9 mouse cellular contexts compared by ENCODE assay signal in the genomic region with DNA sequence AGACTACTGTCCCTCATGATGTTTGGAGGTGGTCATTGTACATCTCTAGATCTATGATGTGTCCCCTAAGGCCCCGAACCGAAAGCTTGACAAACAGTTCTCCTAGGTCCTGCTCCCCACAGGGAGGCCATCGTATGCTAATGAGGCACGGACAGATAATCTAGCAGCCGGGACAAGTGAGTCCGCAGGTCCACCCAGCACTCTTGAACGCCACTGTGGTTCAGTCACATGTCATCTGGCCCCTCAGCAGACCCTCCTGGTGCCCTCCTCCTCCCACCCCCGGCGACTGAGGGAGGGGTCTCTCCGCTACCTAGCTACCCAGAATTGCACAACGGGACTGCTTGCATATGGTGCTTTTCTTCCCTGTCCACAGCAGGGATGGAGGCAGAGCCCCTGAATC. TPM values are rescaled to one million over a fixed set of nuclear protein-coding genes. Genes with fewer than 3 reads are reported as not detected.
DNase-seq lines count a peak whose midpoint lies in the region; ATAC-seq lines count a peak whose summit lies in the region.
"Had no signal": no experiment of that assay in that cellular context is flagged by ENCODE, and none has a peak within 500 bp of the region (broad histone marks: within the 10 kb centered on the region; RNA-seq: fewer than 3 reads in every experiment).

No protein-coding gene starts in this region.

- peaks cover 19% of the 10 kb centered on the region for H3K36me3 ChIP-seq in megakaryocyte, embryonic 14.5 days (replicated peaks; ENCODE audit: low read length)

- peak overlapping the region; percentile 97 for H3K4me3 ChIP-seq in megakaryocyte, embryonic 14.5 days (replicated peaks)

- H3K27me3 ChIP-seq in megakaryocyte, embryonic 14.5 days (replicated peaks): no peaks in the 10 kb centered on the region

- H3K4me1 ChIP-seq in megakaryocyte, embryonic 14.5 days: peaks cover 89% of the 10 kb centered on the region

- no peaks in the 10 kb centered on the region for H3K9me3 ChIP-seq in megakaryocyte, embryonic 14.5 days

- no peak for DNase-seq in cerebellum, postnatal 4 days (ENCODE audit: low spot score in 2 of 2)
- peak; percentile 20 to 28 for DNase-seq in thymus, adult 18-20 months
- DNase-seq in thymus, postnatal 0 days (ENCODE audit: low spot score): no peak
- DNase-seq in ovary, postnatal 36 days (ENCODE audit: low spot score): no peak
- DNase-seq in yolk sac, embryonic 10.5 days (ENCODE audit: low spot score): no peak
- DNase-seq: lung, embryonic 14.5 days had no signal

- peak; percentile 9; the same call in 1 of the 2 replicates for ATAC-seq in cerebellum, adult (ENCODE audit: insufficient number of reproducible peaks, low FRiP score, low TSS enrichment)
- ATAC-seq in inflammation-experienced regulatory T-cells, adult 6 months: no peak

RNA-seq across cellular contexts. Expression of a gene that starts 1.2 kb away (rescaled TPM):
- polyA plus RNA-seq in thymus, postnatal 0 days (2015; fragmentation: Nextera tagmentation; extraction: Ambion mirVana): 4.0 and 5.6 TPM in 2 replicates
- polyA plus RNA-seq in megakaryocyte, embryonic 14.5 days (2012; ENCODE audit: insufficient read depth, low replicate concordance): 1.9 and 2.9 TPM in 2 replicates
- polyA plus RNA-seq in inflammation-experienced regulatory T-cells, adult 6 months (2017; shearing (Covaris generic)): under 1 TPM; 0.14 to 0.94 (median 0.25) TPM

Comparison
In these comparisons a context has a peak if more than half of its experiments do, and no peak if none do; other contexts are left out.
1. DNase-seq: peak in thymus, adult 18-20 months (2 of 2); none in cerebellum, postnatal 4 days (0 of 2), thymus, postnatal 0 days (single experiment), ovary, postnatal 36 days (single experiment) and yolk sac, embryonic 10.5 days (single experiment).